Mouse (Mus musculus) bone marrow macrophage, adult 2 months (primary cell): Measurements from ENCODE around the gene Rcan2.

Source experiments
- CTCF ChIP-seq: IDR thresholded peaks from 2 replicates; pipeline ENCODE4 v1.5.1; 2012; ENCODE audit warnings: low read depth, mild to moderate bottlenecking, low read length, moderate library complexity
- POLR2A ChIP-seq: IDR thresholded peaks from 2 replicates; pipeline ENCODE4 v1.6.1; 2012; ENCODE audit warnings: mild to moderate bottlenecking, low read depth, low read length, borderline replicate concordance

GRCm38 (mm10) chr17:44025935-44026334 is 224.8 kb downstream of the Rcan2 start:
- TF ChIP-seq POLR2A (no peak), CTCF (no peak)
